Mouse (Mus musculus) A20 (cell line): ENCODE results near the gene Ostn.
"Not testable (repeated sequence)": the region's sequence is repeated elsewhere in the genome, so short reads cannot be mapped to it uniquely, and the experiment has no call there.

Source experiments
- DNase-seq: peaks from one replicate; pipeline ENCODE4 v3.0.0-alpha.2; 2011; ENCODE audit warnings: low read depth, low spot score

The Ostn gene

GRCm38 (mm10) chr16:27307189-27307588 lies at the start of gene Ostn:
Ostn (plus strand) TSS chr16:27307489.
- DNase-seq, result not testable (repeated sequence)

- no peak for DNase-seq
Measured at GRCm38 (mm10) chr16:27268748-27269147, 38.5 kb upstream of the Ostn start.

GRCm38 (mm10) chr16:27287410-27287809 lies 19.9 kb upstream of the Ostn start:
- DNase-seq, result no peak

- DNase-seq, result no peak
Measured at GRCm38 (mm10) chr16:27296508-27296907, 10.8 kb upstream of the Ostn start.

GRCm38 (mm10) chr16:27296929-27297328 lies 10.4 kb upstream of the Ostn start:
- DNase-seq, result no peak

GRCm38 (mm10) chr16:27319099-27319498 lies 11.8 kb downstream of the Ostn start:
- DNase-seq, result no peak

- DNase-seq, result no peak
Measured at GRCm38 (mm10) chr16:27322047-27322446, 14.8 kb downstream of the Ostn start.

GRCm38 (mm10) chr16:27326463-27326862 lies 19.2 kb downstream of the Ostn start:
- DNase-seq, result peak; percentile 25

GRCm38 (mm10) chr16:27347521-27347920 lies 40.2 kb downstream of the Ostn start:
- DNase-seq, result no peak

GRCm38 (mm10) chr16:27348359-27348758 lies 41.1 kb downstream of the Ostn start:
- no peak for DNase-seq

GRCm38 (mm10) chr16:27349235-27349634 lies 41.9 kb downstream of the Ostn start:
- DNase-seq, result peak; percentile 80

GRCm38 (mm10) chr16:27349878-27350532 lies 42.7 kb downstream of the Ostn start:
- no peak for DNase-seq

- peak; percentile 80 for DNase-seq
Measured at GRCm38 (mm10) chr16:27354464-27354863, 47.2 kb downstream of the Ostn start.

- DNase-seq, result no peak
Measured at GRCm38 (mm10) chr16:27360059-27360458, 52.8 kb downstream of the Ostn start.

GRCm38 (mm10) chr16:27370191-27370590 lies 62.9 kb downstream of the Ostn start, which contains the start of gene Uts2b:
Uts2b (minus strand) TSS chr16:27370239.
- DNase-seq, result no peak

- DNase-seq, result no peak
Measured at GRCm38 (mm10) chr16:27370700-27371099, 63.4 kb downstream of the Ostn start.

- peak; percentile 41 for DNase-seq
Measured at GRCm38 (mm10) chr16:27374139-27374538, 66.8 kb downstream of the Ostn start.

GRCm38 (mm10) chr16:27375318-27375717 lies 68.0 kb downstream of the Ostn start:
- no peak for DNase-seq

GRCm38 (mm10) chr16:27376556-27376955 lies 69.3 kb downstream of the Ostn start:
- no peak for DNase-seq

- no peak for DNase-seq
Measured at GRCm38 (mm10) chr16:27382217-27382616, 74.9 kb downstream of the Ostn start.

- DNase-seq, result no peak
Measured at GRCm38 (mm10) chr16:27384893-27385603, 77.8 kb downstream of the Ostn start.

- no peak for DNase-seq
Measured at GRCm38 (mm10) chr16:27385649-27386048, 78.4 kb downstream of the Ostn start.

- DNase-seq, result no peak
Measured at GRCm38 (mm10) chr16:27386850-27387407, 79.6 kb downstream of the Ostn start.
